Mouse (Mus musculus): ENCODE data around the gene Mgll.

Mgll gene

DNA sequence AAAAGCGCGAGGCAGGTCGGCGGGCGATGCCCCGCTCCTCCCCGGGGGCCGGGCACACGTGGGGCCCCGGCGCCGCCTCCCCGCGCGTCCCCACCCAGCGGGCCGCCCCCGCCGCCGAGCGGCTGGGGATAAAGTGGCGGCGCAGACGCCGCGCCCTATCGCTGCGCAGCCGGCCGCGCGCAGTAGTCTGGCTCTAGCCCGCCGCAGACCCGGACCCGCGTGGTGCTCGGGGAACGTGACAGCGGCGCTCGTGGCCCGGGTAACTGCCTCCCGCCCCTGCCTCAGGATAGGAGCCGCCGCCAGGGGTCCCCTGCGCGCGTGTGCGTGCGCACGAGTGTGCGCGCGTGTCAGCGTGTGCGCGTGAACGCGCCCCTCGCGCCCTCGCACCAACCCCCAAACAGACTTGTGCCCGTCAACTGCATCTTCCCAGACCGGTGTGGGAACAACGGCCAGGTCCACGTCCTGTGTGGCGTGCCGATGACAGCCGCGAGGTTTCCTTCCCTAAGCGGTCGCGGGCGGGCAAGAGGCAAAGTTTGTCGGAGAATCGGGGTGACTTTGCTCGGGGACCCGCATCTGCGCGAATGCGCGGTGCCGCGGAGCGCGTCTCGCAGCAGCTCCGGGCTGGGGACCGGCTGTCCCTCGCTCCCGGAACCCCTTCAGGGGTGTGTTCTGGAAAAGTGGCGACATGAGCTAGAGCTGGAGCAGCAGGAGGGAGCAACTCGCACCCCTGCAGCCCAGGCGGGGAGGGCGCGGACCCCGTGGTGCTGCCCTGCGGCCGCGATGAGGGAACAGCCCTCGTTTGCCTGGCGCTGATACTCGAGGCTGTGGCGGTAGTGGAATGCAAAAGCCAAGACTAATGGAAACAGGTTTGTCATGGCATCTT, at the start of gene Mgll:
Mgll (plus strand) TSS at position 100 of the 883 bp plus-strand sequence.
- peak; percentile 61 for ATAC-seq (ENCODE audit: insufficient number of reproducible peaks, low FRiP score, low TSS enrichment)

DNA sequence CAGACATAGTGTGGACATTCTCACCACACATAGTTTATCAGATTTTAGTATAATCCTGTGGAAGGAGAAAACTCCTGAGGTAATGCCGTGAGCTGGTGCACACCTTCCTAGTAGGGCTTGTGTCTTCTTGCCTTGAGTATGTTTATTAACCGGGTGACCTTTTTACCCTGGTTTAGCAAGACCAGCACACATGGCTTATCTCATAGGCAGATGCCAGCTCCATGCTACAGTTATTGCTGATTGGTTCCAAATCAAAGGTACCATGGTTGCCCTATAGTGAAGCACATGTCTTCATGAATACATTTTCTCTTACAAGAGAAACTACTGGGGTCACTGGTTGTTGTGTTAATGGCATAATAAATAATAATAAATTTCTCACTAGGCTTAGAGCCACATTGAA, 48.4 kb upstream of the Mgll start:
- no peak for ATAC-seq (ENCODE audit: insufficient number of reproducible peaks, low FRiP score, low TSS enrichment)

DNA sequence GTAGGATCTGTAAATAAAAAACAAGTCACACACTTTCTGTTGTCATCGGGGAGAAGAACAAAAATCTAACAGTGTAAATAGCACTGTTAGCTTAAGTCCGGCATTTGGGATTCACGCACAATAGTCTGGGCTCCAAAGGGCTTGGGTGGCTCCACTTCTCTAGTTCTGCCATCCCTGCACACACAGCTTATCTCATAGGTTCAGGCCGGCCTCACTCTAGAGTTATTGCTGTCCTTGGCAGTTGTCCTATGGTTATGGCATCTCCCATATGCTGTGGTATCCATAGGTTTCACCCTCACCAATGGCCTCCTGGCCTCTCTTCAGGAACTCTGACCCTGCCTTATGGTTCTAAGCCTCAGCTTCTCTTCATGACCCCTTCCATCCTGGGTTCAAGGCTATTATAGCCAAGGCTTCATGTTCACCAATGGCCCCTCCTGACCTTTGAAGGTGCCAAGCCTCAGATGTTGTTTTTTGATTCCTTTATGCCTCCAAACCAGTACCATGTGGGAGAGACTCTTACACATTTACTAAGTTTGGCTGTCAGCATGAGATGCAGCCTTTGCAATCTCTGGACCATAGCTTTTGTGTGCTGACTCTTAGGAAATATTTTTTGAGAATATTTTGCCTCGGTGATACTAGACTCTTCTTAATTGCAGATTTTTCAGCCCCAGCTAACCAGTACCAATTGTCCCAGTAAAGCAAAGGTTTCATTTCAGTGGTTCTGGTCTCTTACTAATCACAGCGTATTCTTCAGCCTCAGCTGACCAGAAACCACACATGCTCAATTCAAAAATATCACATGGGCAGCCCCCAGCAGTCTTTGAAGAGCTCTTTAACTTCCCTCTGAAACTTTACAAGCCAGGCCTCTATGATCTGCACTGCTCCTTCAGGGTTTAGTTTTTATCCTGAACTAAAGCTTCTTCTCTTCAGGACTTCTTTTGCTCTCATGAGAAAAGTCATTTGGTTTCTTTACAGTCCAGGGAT, 47.2 kb upstream of the Mgll start:
- no peak for ATAC-seq (ENCODE audit: insufficient number of reproducible peaks, low FRiP score, low TSS enrichment)

DNA sequence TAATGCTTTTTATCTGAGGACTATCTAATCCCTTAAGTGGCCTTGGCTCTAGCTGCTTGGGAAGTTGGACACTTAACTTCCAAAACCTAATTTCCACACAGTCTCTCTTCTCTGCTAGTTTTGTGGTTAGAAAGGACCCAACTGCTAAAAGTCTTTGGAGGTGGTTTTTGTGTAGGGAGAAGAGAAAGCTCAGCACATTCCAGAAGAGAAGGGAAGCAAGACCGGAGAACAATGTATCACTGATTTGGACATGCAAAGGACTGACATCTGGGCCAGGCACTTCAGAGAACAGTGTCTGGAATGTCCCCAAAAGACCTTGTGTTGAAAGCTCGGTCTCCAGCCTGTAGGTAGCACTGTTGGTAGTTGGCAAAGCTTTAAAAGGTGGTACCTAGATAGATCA, 46.5 kb upstream of the Mgll start:
- no peak for ATAC-seq (ENCODE audit: insufficient number of reproducible peaks, low FRiP score, low TSS enrichment)

DNA sequence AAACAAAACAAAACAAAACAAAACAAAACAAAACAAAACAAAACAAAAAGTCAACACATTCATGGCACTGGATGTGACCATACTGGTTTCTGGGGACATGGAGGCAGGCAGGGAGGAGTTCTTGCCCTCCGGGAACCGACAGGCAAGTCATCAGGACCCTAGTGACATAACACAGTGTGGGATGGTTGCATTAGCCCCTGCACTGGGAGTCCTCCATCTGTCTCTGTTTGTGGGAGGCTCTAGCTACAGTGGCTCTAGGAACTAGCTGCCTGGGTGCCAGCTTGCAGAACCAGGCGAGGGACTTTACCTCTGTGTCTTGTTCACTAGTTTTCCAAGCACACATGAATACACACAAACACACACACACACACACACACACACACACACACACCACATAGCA, 43.2 kb upstream of the Mgll start:
- no peak for ATAC-seq (ENCODE audit: insufficient number of reproducible peaks, low FRiP score, low TSS enrichment)

DNA sequence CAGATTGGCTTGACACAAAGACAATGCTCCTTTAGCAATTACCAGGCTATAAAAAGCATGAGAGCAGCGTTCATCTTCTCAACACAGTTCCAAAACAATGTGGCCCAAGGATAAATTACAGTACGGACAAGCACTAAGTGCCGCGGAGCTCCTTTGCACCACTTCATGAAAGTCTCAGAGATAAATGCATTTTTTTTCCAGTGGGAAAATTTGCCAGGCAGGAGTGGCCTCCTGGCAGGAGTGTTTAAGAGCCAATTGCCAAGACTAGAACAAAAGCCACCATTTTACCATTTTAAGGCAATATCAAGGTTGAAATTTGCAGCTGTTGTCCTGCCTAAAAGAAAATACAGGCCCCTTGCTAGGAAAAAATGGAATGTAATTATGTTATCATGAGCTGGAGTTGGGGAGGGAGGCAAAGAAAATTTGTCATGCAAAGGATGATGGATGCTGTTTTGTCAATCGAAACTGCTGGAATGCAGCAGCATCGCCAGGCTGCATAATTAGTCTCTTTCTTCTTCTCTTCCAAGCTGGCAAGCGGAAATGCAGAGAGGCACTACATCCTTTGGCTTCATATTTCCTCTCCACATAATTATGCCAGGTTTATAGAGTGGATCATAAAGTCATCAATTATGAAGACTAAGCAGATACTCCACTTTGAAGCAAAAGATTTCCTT, 40.7 kb upstream of the Mgll start:
- no peak for ATAC-seq (ENCODE audit: insufficient number of reproducible peaks, low FRiP score, low TSS enrichment)

DNA sequence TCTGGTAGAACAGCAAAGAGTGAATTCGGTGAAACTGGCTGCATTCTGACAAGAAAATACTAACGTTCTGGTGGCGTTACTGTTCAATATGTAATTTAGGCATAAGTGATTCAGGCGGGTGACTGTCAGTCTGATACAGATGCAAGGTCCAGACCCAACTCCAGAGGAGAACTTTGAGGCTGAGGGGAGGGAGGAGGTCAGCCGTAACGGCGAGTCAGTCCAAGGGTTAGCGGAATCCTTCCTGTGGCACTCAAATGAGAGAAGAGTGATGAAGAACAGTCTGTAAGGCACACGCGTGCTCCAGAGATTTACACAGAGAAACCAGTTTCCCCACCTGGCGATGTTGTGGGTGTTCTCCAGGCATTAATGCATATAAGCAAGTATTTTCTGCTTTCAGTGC, 36.0 kb upstream of the Mgll start:
- ATAC-seq (ENCODE audit: insufficient number of reproducible peaks, low FRiP score, low TSS enrichment), result no peak

DNA sequence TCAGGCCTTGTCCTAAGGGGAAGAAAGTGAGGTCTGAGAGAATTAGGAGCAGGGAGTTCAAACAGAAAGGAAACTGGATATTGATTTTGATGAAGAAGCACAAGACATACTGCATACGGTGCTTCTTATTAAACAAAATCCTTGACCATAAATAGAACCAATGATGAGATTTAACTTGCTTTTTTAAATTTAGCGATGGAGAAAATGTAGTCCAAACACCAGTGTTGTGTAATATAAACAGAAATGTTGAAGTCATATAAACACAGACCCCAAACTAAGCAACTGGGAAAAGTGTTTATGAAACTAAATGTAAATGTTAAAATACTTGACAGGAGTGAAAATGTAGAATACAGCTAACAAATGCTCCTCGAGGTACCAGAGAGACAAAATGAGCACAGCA, 35.5 kb upstream of the Mgll start:
- no peak for ATAC-seq (ENCODE audit: insufficient number of reproducible peaks, low FRiP score, low TSS enrichment)

DNA sequence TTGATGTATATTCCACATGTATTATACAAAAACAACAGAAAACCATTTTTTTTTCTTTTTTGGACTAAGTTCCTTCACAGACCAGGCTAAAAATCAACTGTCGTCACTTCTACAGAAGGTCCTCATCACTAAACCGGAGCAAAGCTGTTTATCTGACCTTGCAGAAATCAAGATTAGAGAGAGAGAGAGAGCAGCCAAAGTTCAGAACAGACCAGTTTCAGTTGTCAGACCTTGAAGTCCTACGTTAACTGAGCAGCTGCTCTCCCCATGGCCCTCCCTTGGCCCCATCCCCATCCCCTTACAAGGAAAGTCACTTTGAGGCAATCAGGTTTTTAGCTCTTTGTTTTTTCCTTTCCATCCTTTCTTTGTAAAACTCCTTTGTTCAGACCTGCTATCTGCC, 34.0 kb upstream of the Mgll start:
- ATAC-seq (ENCODE audit: insufficient number of reproducible peaks, low FRiP score, low TSS enrichment), result no peak

DNA sequence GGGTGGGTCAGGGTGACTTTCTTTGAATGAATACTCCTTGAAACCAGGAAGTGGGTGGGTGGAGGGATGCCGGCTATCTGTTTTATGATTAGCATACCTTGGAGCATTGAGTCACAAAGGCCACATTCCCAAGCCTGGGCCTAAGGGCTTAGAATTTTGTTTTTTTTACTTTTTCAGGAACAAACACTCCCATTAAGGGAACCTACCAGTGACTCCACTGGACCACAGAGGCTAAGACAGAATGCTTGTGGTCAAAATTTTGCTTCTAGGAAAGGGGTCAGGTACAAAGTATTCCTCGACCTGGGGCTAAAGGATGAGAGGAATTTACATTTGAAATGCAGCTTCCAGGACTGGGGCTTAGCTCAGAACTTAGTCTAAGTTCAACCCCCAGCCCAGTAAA, 32.9 kb upstream of the Mgll start:
- ATAC-seq (ENCODE audit: insufficient number of reproducible peaks, low FRiP score, low TSS enrichment), result no peak

DNA sequence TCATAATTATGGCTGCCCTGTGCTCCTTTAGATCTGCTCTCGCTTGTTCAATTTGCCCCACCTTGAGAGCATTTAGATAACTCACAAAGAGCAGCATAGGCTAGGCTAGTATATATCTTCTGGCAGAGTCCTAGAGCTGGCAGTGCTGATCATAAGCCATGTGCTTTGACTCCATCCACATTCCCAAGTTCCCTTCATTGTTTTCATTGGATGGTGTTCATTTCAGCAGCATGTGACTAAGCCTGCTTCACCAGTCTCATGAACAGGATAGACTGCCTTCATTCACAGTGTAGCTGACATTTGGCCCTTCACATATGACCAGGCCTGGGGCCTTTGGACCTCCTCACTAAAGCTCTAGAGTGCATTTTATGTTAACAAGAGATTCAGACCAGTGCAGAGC, 21.3 kb upstream of the Mgll start:
- ATAC-seq (ENCODE audit: insufficient number of reproducible peaks, low FRiP score, low TSS enrichment), result no peak

DNA sequence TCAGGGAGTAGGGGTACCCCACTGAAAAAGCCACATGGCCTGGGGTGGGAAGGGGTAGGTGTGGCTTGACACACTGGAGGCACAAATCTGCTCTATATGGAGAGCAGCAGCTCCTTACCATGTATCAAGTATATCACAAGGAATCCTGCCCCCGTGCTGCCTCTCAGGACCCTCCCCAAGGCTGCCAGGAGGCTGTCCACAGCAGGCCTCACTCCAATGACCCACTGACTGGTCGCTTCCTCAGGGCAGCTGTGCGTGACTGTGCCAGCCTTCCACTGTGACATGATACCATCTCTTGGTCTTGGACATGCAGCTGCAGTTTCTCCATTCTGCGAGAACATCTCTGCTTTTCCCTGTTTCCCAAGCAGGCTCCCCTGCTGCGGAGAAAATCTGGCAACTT, 20.5 kb upstream of the Mgll start:
- ATAC-seq (ENCODE audit: insufficient number of reproducible peaks, low FRiP score, low TSS enrichment), result no peak

DNA sequence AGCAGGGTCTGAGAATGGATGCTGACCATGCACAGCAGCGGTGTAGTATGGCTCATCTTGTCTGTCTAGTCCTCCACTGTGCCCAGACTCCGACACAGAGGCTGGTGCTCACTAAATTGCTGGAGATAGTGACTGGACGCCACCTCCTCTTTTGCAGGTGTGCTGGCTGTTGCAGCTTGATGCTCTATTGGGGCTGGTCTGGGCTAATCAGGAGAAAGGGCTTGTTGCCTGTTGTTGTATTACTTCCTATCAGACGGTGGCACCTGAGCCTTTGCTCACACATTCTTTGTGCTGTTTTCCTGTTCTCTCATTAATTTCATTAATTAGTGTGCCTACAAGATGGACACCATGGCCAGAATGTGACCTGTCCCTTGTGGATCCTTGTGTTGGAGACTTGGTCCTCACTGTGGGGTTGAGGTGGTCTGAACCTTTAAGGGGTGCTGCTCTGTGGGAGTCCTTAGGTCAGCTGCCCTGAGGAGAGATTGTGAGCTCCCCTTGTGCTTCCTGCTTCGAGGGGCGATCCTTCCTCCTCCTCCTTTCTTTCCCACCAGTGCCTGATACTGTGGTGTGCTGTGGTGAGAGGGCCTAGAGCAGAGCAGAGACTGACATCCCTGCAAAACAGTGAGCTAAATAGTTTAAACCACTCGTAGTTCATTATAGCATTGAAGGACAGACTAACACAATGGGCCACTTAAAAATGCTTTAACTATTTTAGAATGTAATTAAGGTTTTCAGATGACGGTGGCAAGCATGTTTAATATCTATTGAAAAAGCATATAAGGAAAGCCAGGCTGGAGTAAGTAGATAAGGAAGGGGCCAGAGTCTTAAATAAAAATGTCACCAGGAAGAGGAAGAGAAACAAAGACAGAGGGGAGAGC, 15.6 kb upstream of the Mgll start:
- ATAC-seq (ENCODE audit: insufficient number of reproducible peaks, low FRiP score, low TSS enrichment), result no peak

DNA sequence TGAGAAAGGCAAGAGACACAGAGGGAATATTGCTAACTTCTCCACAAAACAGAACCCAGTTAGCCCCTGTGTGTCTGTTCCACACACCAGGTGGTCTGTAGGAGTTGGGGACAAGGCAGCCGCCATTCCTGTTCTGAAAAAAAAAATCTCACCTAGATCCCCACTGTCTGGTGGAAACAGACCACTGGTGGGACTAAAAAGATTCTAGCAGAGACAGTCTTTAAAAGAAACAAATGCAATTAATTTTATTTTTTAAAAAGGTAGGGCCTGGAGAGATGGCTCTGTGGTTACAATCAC, 15.0 kb upstream of the Mgll start:
- ATAC-seq (ENCODE audit: insufficient number of reproducible peaks, low FRiP score, low TSS enrichment), result no peak

DNA sequence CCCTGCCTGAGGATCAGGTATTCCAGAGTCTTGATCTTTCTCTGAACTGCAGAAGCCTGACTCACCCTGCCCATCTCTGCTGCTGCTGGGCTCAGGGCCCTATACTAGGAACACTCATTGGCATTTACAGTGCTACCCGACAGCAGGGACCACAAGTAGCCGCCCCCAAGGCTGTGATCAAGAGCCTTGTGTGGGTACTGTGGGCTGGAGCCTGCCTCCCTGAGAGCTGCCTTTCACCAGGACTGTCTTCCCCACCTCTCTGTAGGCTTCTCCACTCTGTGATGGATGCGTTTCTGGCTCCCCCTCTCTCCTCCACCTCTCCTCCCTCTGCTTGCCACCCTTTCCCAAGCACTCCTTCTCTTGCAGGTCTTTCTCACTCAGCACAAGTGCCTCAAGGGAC, 12.9 kb upstream of the Mgll start:
- no peak for ATAC-seq (ENCODE audit: insufficient number of reproducible peaks, low FRiP score, low TSS enrichment)

DNA sequence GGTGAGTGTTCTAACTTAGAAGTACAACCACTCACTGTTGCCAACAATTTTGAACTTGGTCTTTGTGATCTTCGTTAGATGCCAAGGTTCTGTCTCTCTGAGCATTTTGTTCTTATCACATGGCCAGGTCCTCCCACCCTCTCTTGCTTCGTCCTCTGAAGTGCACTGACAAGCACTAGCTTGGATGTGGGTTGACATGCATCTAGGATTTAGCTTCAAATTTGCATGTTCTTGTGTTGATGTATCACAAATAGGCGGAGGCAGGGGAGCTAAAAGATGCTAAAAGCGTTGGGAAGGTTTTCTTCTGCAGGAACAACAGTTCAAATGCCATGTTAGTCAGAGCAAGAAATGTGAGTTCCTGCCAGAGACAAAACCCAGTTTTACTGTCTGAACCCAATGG, 12.1 kb upstream of the Mgll start:
- ATAC-seq (ENCODE audit: insufficient number of reproducible peaks, low FRiP score, low TSS enrichment), result no peak

DNA sequence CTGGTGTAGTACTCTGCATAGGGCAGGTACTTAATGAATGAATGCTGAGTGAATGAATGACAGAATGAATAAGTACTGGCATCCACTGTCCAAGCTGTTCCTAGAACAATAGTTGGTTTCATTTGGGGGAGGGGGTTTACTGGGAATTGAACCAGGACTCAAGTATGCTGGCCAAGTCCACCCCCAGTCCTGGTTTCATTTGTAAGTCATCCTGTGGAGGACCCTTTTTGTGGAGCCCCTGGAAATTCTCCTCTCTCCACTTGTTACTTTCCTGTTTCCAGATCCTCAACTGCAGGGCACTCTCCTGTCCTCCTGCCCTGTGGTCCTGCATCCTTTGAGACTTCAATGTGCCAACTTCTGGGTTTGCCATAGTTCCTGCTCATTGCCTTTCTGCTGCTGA, 10.9 kb upstream of the Mgll start:
- no peak for ATAC-seq (ENCODE audit: insufficient number of reproducible peaks, low FRiP score, low TSS enrichment)

DNA sequence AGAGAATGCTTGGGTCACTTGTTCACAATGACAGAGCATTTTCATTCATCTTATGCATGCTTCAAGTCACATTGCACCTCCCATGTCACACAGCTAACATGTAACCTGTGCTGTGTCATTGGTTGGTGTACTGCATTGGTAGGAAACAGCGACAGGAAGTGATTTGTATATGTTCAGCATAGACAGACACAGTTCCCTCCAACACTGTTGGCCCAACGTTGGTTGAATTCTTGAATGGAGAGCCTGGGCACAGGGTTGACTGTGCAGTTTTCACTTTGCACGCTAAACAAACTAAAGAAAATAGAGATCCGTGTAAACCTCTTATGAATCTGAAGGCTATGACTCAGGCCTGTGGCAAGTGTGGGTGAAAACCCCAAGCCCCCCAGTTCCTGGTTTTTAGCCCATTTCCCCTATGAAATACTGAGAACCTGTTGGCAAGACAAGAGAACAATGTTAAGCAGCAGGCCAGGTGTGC, 10.0 kb upstream of the Mgll start:
- ATAC-seq (ENCODE audit: insufficient number of reproducible peaks, low FRiP score, low TSS enrichment), result no peak

DNA sequence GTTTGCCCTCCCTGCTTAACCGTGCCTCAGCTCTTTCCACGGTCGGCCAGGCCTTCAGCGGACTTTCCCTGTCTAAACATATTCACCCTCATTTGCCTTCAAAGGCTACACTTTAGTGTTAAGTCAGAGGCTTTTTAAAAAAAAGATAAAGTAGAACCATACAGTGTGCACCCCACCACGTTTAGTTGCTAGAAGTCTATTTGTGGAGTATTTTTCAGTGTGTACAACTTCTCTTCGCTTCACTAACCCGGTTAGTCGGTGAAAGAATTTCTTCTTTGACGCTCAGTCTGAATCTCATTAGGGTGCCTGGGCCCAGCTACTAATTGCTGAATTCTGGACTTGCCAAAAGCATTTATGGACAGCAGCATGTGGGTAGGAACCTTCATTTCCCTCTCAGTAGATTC, 8.8 kb upstream of the Mgll start:
- no peak for ATAC-seq (ENCODE audit: insufficient number of reproducible peaks, low FRiP score, low TSS enrichment)

DNA sequence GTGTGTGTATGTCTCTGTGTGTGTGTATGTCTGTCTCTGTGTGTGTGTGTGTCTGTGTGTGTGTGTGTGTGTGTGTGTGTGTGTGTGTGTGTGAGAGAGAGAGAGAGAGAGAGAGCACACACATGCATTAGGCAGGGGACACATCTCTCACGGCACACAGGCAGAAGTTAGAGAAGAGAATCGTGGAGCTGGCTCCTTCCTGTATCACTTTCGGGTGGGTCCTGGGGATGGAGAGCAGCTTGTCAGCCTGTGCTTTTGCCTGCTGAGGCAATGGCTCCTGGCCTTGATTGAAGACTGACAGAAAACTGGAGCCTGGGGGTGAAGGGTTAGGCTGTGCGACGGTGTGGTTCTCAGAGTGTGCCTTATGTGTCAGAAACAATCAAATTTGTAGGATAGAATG, 8.2 kb upstream of the Mgll start:
- ATAC-seq (ENCODE audit: insufficient number of reproducible peaks, low FRiP score, low TSS enrichment), result no peak

Measured in cerebellum, adult (tissue).